Mouse (Mus musculus): Measurements from ENCODE around the gene Rnf227.

- TF ChIP-seq POLR2A (IDR thresholded peaks at IDR 0.05; ENCODE audit: borderline replicate concordance, extremely low read depth, insufficient read depth, insufficient read length, poor library complexity, severe bottlenecking) = no peak
- TF ChIP-seq CTCF (IDR thresholded peaks at IDR 0.05; ENCODE audit: borderline replicate concordance, extremely low read depth, insufficient read depth, insufficient read length) = no peak
Observed at GRCm38 (mm10) chr11:69327648-69328047, 12.6 kb upstream of the Rnf227 start.
